Comparison of ENCODE assay signal across 26 mouse cellular contexts in genomic region chr9:122284696-122285095, GRCm38 (mm10). TPM values are rescaled to one million over a fixed set of nuclear protein-coding genes. Genes with fewer than 3 reads are reported as not detected.
DNase-seq lines count a peak whose midpoint lies in the region; ATAC-seq lines count a peak whose summit lies in the region.
"Had no signal": no experiment of that assay in that cellular context is flagged by ENCODE, and none has a peak within 500 bp of the region (broad histone marks: within the 10 kb centered on the region; RNA-seq: fewer than 3 reads in every experiment).

No protein-coding gene starts in this region.

- 38% methylated on average over 2 of the region's 2 CpGs for WGBS in hindbrain, embryonic 12.5 days
- 47% methylated on average over 2 of the region's 2 CpGs for WGBS in hindbrain, embryonic 11.5 days
- 43% methylated on average over 2 of the region's 2 CpGs for WGBS in midbrain, embryonic 10.5 days
- 45% methylated on average over 2 of the region's 2 CpGs for WGBS in midbrain, embryonic 11.5 days
- WGBS in intestine, embryonic 15.5 days, result 6% methylated on average over 2 of the region's 2 CpGs

- ATAC-seq in hindbrain, embryonic 12.5 days (ENCODE audit: low FRiP score), result no peak
- ATAC-seq in hindbrain, embryonic 11.5 days (ENCODE audit: low FRiP score), result no peak
- ATAC-seq in midbrain, embryonic 11.5 days (ENCODE audit: low FRiP score), result no peak
- ATAC-seq in intestine, embryonic 15.5 days, result peak; percentile 27; the same call in 1 of the 2 replicates
- ATAC-seq: inflammation-experienced regulatory T-cells, adult 6 months had no signal

- no peak overlapping the region for H3K4me3 ChIP-seq in hindbrain, embryonic 12.5 days
- H3K4me3 ChIP-seq in hindbrain, embryonic 11.5 days (ENCODE audit: low read depth, low read length), result no peak overlapping the region
- no peak overlapping the region for H3K4me3 ChIP-seq in midbrain, embryonic 10.5 days
- no peak overlapping the region for H3K4me3 ChIP-seq in midbrain, embryonic 11.5 days (ENCODE audit: low read depth, low read length)
- H3K4me3 ChIP-seq in intestine, embryonic 15.5 days (replicated peaks), result no peak overlapping the region
- H3K4me3 ChIP-seq: erythroblast, embryonic 14.5 days; gastrocnemius, adult 2 months; hindbrain, embryonic 15.5 days; neural tube, embryonic 15.5 days had no signal

- H3K27ac ChIP-seq in hindbrain, embryonic 12.5 days, result peak overlapping the region; percentile 17; the same call in 1 of the 2 replicates
- H3K27ac ChIP-seq in hindbrain, embryonic 11.5 days (ENCODE audit: low read depth, low read length), result no peak overlapping the region
- H3K27ac ChIP-seq in midbrain, embryonic 10.5 days (replicated peaks), result peak overlapping the region; percentile 30; the same call in 1 of the 2 replicates
- no peak overlapping the region for H3K27ac ChIP-seq in midbrain, embryonic 11.5 days (ENCODE audit: low read depth, low read length)
- no peak overlapping the region for H3K27ac ChIP-seq in intestine, embryonic 15.5 days
- H3K27ac ChIP-seq: gastrocnemius, adult 2 months; hindbrain, embryonic 15.5 days; neural tube, embryonic 15.5 days had no signal

- no peaks in the 10 kb centered on the region for H3K36me3 ChIP-seq in hindbrain, embryonic 12.5 days
- H3K36me3 ChIP-seq in hindbrain, embryonic 11.5 days (ENCODE audit: control insufficient read depth, insufficient read depth, low read length), result no peaks in the 10 kb centered on the region
- no peaks in the 10 kb centered on the region for H3K36me3 ChIP-seq in midbrain, embryonic 10.5 days
- H3K36me3 ChIP-seq in midbrain, embryonic 11.5 days (ENCODE audit: control insufficient read depth, insufficient read depth, low read length), result no peaks in the 10 kb centered on the region
- H3K36me3 ChIP-seq in intestine, embryonic 15.5 days, result no peaks in the 10 kb centered on the region
- H3K36me3 ChIP-seq: heart, embryonic 12.5 days; hindbrain, embryonic 15.5 days; neural tube, embryonic 15.5 days had no signal

- no peak overlapping the region for H3K4me2 ChIP-seq in hindbrain, embryonic 12.5 days (replicated peaks)
- H3K4me2 ChIP-seq in hindbrain, embryonic 11.5 days (replicated peaks; ENCODE audit: low read depth, low read length), result no peak overlapping the region
- no peak overlapping the region for H3K4me2 ChIP-seq in midbrain, embryonic 11.5 days
- no peak overlapping the region for H3K4me2 ChIP-seq in intestine, embryonic 15.5 days (replicated peaks)
- H3K4me2 ChIP-seq: hindbrain, embryonic 15.5 days; neural tube, embryonic 15.5 days had no signal

- no peak overlapping the region for H3K9ac ChIP-seq in hindbrain, embryonic 12.5 days
- no peak overlapping the region for H3K9ac ChIP-seq in hindbrain, embryonic 11.5 days (ENCODE audit: low read depth, low read length)
- H3K9ac ChIP-seq in midbrain, embryonic 11.5 days (ENCODE audit: low read length), result no peak overlapping the region
- H3K9ac ChIP-seq in intestine, embryonic 15.5 days, result no peak overlapping the region
- H3K9ac ChIP-seq: heart, embryonic 12.5 days; hindbrain, embryonic 15.5 days; neural tube, embryonic 15.5 days had no signal

- peaks cover 21% of the 10 kb centered on the region for H3K4me1 ChIP-seq in hindbrain, embryonic 12.5 days
- peaks cover 2% of the 10 kb centered on the region; the same call in 1 of the 2 replicates for H3K4me1 ChIP-seq in hindbrain, embryonic 11.5 days (replicated peaks; ENCODE audit: control insufficient read depth, insufficient read depth, low read length)
- H3K4me1 ChIP-seq in midbrain, embryonic 10.5 days, result peaks cover 38% of the 10 kb centered on the region
- peaks cover 13% of the 10 kb centered on the region for H3K4me1 ChIP-seq in midbrain, embryonic 11.5 days (ENCODE audit: control insufficient read depth, insufficient read depth, low read length)
- H3K4me1 ChIP-seq in intestine, embryonic 15.5 days (replicated peaks), result 0 out of 2 replicates have a peak, but pooled peaks cover 6% of the 10 kb centered on the region

- no peak for DNase-seq in hindbrain, embryonic 11.5 days (ENCODE audit: low spot score)
- DNase-seq in midbrain, embryonic 10.5 days (ENCODE audit: low spot score), result no peak
- DNase-seq in midbrain, embryonic 11.5 days (ENCODE audit: low spot score, missing footprints), result no peak
- no peak for DNase-seq in frontal cortex, postnatal 36 days (ENCODE audit: low spot score in 2 of 2)
- DNase-seq in right cerebral cortex, postnatal 4 days, result no peak
- DNase-seq: adrenal gland, postnatal 10 days; cerebellum, adult 11 months; cerebellum, adult 9-11 months; gastrocnemius, adult 2 months; gastrocnemius, postnatal 36 days; heart, adult 18-20 months; heart, postnatal 4 days; lung, adult 2 months; lung, postnatal 14 days; right cerebral cortex, postnatal 14 days; spleen, adult 18-20 months; thymus, adult 18-20 months; thymus, postnatal 25 days had no signal

- no peaks in the 10 kb centered on the region for H3K9me3 ChIP-seq in hindbrain, embryonic 12.5 days (replicated peaks)
- no peaks in the 10 kb centered on the region for H3K9me3 ChIP-seq in hindbrain, embryonic 11.5 days (ENCODE audit: control insufficient read depth, low read length)
- no peaks in the 10 kb centered on the region for H3K9me3 ChIP-seq in midbrain, embryonic 10.5 days (replicated peaks)
- H3K9me3 ChIP-seq in midbrain, embryonic 11.5 days (ENCODE audit: control insufficient read depth, low read length), result no peaks in the 10 kb centered on the region
- no peaks in the 10 kb centered on the region for H3K9me3 ChIP-seq in intestine, embryonic 15.5 days
- H3K9me3 ChIP-seq: heart, embryonic 12.5 days; hindbrain, embryonic 15.5 days; neural tube, embryonic 15.5 days had no signal

- no peaks in the 10 kb centered on the region for H3K27me3 ChIP-seq in hindbrain, embryonic 12.5 days
- H3K27me3 ChIP-seq in hindbrain, embryonic 11.5 days (ENCODE audit: control insufficient read depth, insufficient read depth, low read length), result no peaks in the 10 kb centered on the region
- no peaks in the 10 kb centered on the region for H3K27me3 ChIP-seq in midbrain, embryonic 10.5 days (ENCODE audit: low read depth, poor library complexity, severe bottlenecking)
- H3K27me3 ChIP-seq in midbrain, embryonic 11.5 days (ENCODE audit: control insufficient read depth, insufficient read depth, low read length), result no peaks in the 10 kb centered on the region
- no peaks in the 10 kb centered on the region for H3K27me3 ChIP-seq in intestine, embryonic 15.5 days (replicated peaks)
- H3K27me3 ChIP-seq: heart, embryonic 12.5 days; hindbrain, embryonic 15.5 days; neural tube, embryonic 15.5 days; Patski had no signal

RNA-seq across cellular contexts. Expression of gene Ano10, which starts 9.5 kb away (rescaled TPM):
- polyA plus RNA-seq in hindbrain, embryonic 12.5 days (2016; fragmentation: Nextera tagmentation; extraction: Ambion mirVana), result 52.3 and 53.6 TPM in 2 replicates
- 51.9 and 52.5 TPM in 2 replicates for polyA plus RNA-seq in hindbrain, embryonic 11.5 days (2014; fragmentation: Nextera tagmentation; extraction: Ambion mirVana)
- 33.9 and 42.0 TPM in 2 replicates for polyA plus RNA-seq in midbrain, embryonic 10.5 days (2016; fragmentation: Nextera tagmentation; extraction: Ambion mirVana)
- polyA plus RNA-seq in midbrain, embryonic 11.5 days (2014; fragmentation: Nextera tagmentation; extraction: Ambion mirVana), result 39.4 and 46.3 TPM in 2 replicates
- 33.1 and 36.5 TPM in 2 replicates for polyA plus RNA-seq in intestine, embryonic 15.5 days (2015; fragmentation: Nextera tagmentation; extraction: Ambion mirVana)

Comparison
In these comparisons a context has a peak if more than half of its experiments do, and no peak if none do; other contexts are left out.
1. H3K27ac ChIP-seq: peak in hindbrain, embryonic 12.5 days (single experiment) and midbrain, embryonic 10.5 days (single experiment); none in hindbrain, embryonic 11.5 days (single experiment), midbrain, embryonic 11.5 days (single experiment) and intestine, embryonic 15.5 days (single experiment).